Mouse (Mus musculus) hindbrain, embryonic 10.5 days (tissue): ENCODE results near the gene Gm28048. TPM values are rescaled to one million over a fixed set of nuclear protein-coding genes. Genes with fewer than 3 reads are reported as not detected.

Experiments used
- DNase-seq: peaks from one replicate; pipeline ENCODE4 v3.0.0-alpha.2; 2017; ENCODE audit warnings: low spot score
- H3K27ac ChIP-seq: fragments of 300-500 bp; sonication (generic); 2 replicates; pipeline ENCODE4 v1.5.1; 2016; ENCODE audit warnings: mild to moderate bottlenecking, moderate library complexity
- H3K27me3 ChIP-seq: fragments of 300-500 bp; sonication (generic); 2 replicates; pipeline ENCODE4 v1.6.1; 2016; ENCODE audit warnings: mild to moderate bottlenecking; ENCODE audit not compliant: poor library complexity, insufficient read depth, severe bottlenecking
- H3K36me3 ChIP-seq: fragments of 300-500 bp; sonication (generic); 2 replicates; pipeline ENCODE4 v1.6.1; 2016; ENCODE audit warnings: mild to moderate bottlenecking, moderate library complexity
- H3K4me1 ChIP-seq: fragments of 300-500 bp; sonication (generic); replicated peaks from 2 replicates; pipeline ENCODE4 v1.6.1; 2016; ENCODE audit warnings: mild to moderate bottlenecking
- H3K4me3 ChIP-seq: fragments of 300-500 bp; sonication (generic); 2 replicates; pipeline ENCODE4 v1.5.1; 2016; ENCODE audit warnings: mild to moderate bottlenecking, moderate library complexity
- H3K9me3 ChIP-seq: fragments of 300-500 bp; sonication (generic); 2 replicates; pipeline ENCODE4 v1.6.1; 2016; ENCODE audit warnings: mild to moderate bottlenecking, moderate library complexity
- WGBS: fragments of 180-500 bp; shearing (Covaris S2); methylation state at CpG from one replicate; pipeline ENCODE4 v1.1.7; 2016; 5-methylcytosine and 5-hydroxymethylcytosine counted together
- polyA plus RNA-seq: library from polyadenylated mRNA; unstranded; fragments of >200 nt; fragmentation: Nextera tagmentation; extraction: Ambion mirVana; gene quantifications from 2 replicates; pipeline ENCODE4 v1.2.1, GENCODE M21; 2016

Gm28048 gene
- polyA plus RNA-seq, 1 experiment from 2014 or later, result 3.3 TPM

DNA sequence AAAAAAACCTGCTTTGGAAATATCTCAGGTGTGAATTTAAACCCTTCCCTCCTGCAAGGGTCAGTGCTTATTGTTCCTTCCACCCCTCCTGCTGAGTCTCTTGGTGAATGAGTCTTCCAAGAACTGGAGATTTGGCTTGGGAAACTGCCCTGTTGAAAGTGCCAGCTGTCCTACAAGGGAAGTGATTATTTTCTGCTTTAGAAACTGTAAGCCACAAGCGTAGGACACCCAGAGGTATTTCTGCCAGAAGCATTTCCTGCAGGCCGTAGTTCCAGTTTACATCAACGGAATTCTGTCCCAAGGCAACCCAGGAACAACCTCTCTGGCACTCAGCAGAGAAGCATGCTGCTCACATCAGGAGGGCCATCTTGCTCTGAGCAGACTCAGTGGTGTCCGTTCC, 108.5 kb downstream of the Gm28048 start:
- H3K9me3 ChIP-seq, result no peaks in the 10 kb centered on the region
- no peak overlapping the region for H3K4me3 ChIP-seq
- no peaks in the 10 kb centered on the region for H3K27me3 ChIP-seq
- DNase-seq, result no peak
- 60% methylated on average over 4 of the region's 4 CpGs for WGBS
- H3K4me1 ChIP-seq, result 0 out of 2 replicates have a peak, but pooled peaks cover 6% of the 10 kb centered on the region
- H3K36me3 ChIP-seq, result no peaks in the 10 kb centered on the region
- no peak overlapping the region for H3K27ac ChIP-seq

DNA sequence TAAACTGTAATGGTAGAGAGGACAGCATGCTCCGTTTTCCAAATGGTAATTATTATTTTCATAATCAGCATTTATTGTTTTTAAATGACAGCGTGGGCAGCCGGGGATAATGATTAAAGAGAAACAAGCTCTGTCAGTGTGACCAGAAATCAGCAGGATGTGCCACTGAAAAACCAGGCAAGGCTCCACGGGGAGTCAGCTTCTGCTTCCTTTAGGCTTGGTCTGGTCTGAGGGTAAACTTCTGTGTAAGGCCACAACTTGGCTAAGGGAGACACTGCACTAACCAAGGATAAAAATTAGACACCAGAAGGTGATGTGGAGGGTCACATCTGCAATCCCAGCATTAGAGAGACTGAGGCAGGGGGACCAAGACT, 109.6 kb downstream of the Gm28048 start:
- 65% methylated on average over 4 of the region's 4 CpGs for WGBS
- Histone ChIP-seq H3K4me1 (0 out of 2 replicates have a peak, but pooled peaks cover 6% of the 10 kb centered on the region), H3K36me3 (no peaks in the 10 kb centered on the region), H3K27me3 (no peaks in the 10 kb centered on the region), H3K9me3 (no peaks in the 10 kb centered on the region), H3K27ac (no peak overlapping the region), H3K4me3 (no peak overlapping the region)
- DNase-seq, result no peak

DNA sequence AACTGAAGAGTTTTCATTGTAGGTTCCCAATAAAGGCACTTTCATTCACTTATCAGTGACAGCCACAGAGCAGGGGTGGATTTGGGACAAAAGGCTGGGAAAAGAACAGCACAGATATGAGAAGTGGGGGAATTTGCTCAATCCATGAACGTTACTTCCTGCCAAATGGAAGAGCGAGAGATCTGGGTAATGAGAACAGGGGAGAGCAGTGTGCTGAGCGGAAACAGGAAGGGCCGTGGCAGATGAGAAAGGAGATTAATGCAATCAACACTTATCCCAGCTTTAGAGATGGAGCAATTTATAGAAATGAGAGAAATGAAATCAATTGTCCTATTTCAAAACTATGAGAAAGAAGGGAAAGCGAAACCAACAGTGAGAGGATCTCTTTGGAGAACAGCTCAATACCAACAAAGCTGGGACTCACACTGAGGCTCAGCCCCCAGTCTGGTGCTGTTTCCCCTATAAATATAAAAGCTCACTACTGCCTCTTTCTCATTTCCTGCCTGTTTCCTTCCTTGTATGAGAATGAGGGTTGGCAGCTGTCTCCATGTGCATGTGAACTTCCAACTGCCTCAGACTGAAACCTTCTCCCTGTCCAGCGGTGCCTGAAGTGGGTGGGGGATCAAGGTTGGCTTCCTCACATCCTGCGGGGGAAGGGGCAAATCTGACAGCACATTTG, 110.1 kb downstream of the Gm28048 start:
- 79% methylated on average over 7 of the region's 7 CpGs for WGBS

DNA sequence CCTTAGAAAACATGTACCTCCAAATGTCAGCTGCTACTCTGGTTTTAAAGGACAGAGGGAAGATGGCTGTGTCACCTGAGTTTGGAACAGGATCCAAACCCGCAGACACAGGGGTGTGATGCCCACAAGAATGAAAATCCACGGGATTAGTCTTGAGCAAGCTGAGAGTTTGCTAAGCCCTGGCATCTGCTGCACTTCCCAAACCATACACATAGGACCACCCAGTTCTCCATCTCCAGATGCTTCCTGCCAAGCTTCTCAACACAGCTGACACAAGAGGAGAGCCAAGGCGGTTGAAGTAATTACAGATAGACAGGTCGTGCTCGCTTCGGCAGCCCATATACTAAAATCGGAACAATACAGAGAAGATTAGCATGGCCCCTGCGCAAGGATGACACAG, 113.3 kb downstream of the Gm28048 start:
- Histone ChIP-seq H3K27me3 (peaks cover 8% of the 10 kb centered on the region; the same call in 1 of the 2 replicates), H3K4me3 (no peak overlapping the region), H3K36me3 (no peaks in the 10 kb centered on the region), H3K27ac (no peak overlapping the region), H3K4me1 (0 out of 2 replicates have a peak, but pooled peaks cover 7% of the 10 kb centered on the region), H3K9me3 (no peaks in the 10 kb centered on the region)
- no peak for DNase-seq
- WGBS, result 92% methylated on average over 8 of the region's 8 CpGs

More for the DNA sequence above, 110.1 kb downstream of the Gm28048 start:
- Histone ChIP-seq H3K9me3 (no peaks in the 10 kb centered on the region), H3K36me3 (no peaks in the 10 kb centered on the region), H3K27me3 (no peaks in the 10 kb centered on the region), H3K4me1 (0 out of 2 replicates have a peak, but pooled peaks cover 6% of the 10 kb centered on the region), H3K27ac (no peak overlapping the region), H3K4me3 (no peak overlapping the region)
- DNase-seq, result no peak

DNA sequence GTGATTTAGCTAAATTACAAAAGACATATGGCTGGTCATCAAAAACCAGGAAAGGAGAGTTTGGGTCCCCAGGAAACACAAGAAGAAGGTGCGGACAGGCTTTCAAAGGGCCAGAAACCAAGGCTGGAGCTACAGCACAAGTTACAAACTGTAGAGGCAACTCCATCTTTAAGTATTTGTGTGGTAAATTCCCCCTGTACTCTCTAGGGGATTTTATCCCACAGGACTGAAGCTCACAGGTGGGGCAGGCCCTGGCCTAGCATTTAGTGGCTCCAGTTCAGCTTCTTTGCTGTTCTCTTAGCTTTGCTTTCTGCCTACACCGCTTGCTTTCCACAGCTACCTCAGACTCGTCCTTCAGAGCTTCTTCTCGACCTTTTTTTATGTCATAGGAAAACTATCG, 114.2 kb downstream of the Gm28048 start:
- Histone ChIP-seq H3K27me3 (peaks cover 15% of the 10 kb centered on the region), H3K27ac (no peak overlapping the region), H3K9me3 (no peaks in the 10 kb centered on the region), H3K4me1 (0 out of 2 replicates have a peak, but pooled peaks cover 7% of the 10 kb centered on the region), H3K36me3 (no peaks in the 10 kb centered on the region), H3K4me3 (no peak overlapping the region)
- no peak for DNase-seq
- 92% methylated on average over 5 of the region's 5 CpGs for WGBS

DNA sequence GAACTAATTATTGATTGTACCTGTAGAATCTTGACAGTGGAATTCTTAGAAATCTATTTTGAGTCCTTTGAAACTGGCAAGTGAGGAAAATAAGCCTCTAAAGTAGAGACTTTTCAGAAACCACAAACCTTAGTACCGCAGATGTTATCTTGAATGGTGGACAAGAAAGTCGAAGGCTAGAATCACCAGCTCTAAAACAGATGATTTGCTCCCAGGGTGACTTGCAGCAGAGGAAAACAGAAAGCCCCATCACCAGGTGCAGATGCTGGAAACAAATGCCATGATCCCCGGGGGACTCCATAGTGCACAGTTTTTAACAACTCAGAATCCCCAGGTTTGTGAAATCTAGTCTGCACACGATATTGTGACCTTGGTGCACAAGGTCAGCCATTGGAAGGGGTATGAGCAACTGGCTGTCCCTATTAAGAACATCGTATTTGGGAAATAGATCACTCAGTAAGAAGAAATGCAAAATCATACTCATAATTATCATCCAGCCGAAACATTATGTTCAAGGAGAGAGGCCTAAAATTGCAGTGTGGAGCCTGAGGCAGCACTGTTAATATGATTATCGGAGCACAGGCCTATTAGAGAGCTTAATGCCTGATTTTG, 116.1 kb downstream of the Gm28048 start:
- no peak for DNase-seq
- H3K4me3 ChIP-seq, result no peak overlapping the region
- H3K9me3 ChIP-seq, result no peaks in the 10 kb centered on the region
- WGBS, result 88% methylated on average over 7 of the region's 7 CpGs
- H3K27me3 ChIP-seq, result peaks cover 34% of the 10 kb centered on the region
- no peak overlapping the region for H3K27ac ChIP-seq
- no peaks in the 10 kb centered on the region for H3K36me3 ChIP-seq
- 0 out of 2 replicates have a peak, but pooled peaks cover 4% of the 10 kb centered on the region for H3K4me1 ChIP-seq

DNA sequence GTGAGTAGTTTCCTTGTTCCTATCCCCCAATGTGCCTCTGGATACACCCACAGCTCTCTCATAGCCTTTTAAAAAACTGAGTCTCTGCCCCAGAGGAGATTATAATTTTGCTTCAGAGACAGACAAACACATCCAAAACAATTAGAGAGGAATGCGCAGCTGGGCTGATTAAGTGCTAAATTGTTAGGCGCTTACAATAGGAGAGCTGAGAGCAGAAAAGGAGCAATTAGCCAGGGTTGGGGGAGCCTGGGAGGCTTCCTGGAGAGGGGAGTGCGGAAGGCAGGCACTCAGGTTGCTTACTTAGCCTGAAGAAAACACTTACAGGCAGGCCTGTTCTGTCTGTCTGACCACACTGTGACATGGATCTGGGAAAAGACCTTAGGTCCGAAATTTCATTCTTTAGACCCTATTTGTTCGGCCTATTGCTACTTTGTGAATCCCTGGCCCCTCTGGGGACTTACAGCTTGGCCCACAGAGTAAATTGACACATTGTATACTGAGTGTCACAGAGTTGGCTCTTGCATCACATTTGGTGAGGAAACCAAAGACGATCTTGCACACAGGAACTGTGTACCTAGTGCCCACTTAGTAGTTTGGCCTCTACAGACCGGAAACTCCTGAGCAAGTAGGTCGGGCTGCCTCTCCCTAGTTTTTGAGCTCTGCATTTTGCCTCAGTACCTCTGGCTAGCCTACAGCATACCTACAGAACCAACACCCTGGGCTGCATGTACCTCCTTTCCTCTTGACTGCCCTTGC, 117.4 kb downstream of the Gm28048 start:
- H3K27ac ChIP-seq, result no peak overlapping the region
- peaks cover 16% of the 10 kb centered on the region for H3K4me1 ChIP-seq
- peaks cover 45% of the 10 kb centered on the region for H3K27me3 ChIP-seq
- no peak overlapping the region for H3K4me3 ChIP-seq
- no peak for DNase-seq
- no peaks in the 10 kb centered on the region for H3K36me3 ChIP-seq
- WGBS, result 49% methylated on average over 8 of the region's 8 CpGs
- no peaks in the 10 kb centered on the region for H3K9me3 ChIP-seq

DNA sequence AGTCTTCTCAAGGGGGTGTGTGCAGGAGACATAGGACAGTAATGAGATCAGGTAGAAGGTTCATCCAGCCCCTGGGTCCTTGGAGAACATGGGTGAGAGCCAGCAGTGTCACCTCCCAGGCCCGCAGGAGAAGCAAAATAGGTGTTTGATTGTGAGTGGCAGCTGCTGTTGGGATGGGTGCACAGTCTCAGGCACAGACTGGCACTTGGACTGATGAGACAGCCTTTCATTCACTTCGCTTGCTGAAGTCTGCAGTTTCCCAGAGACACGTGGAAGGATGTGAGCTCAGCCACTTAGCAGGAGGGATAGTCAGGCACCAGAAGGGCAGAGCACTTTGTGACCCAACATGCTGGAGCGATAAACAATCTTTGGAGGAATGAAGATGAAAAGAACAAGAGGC, 118.3 kb downstream of the Gm28048 start:
- Histone ChIP-seq H3K27ac (no peak overlapping the region), H3K9me3 (no peaks in the 10 kb centered on the region), H3K27me3 (peaks cover 54% of the 10 kb centered on the region), H3K4me3 (no peak overlapping the region), H3K4me1 (peaks cover 24% of the 10 kb centered on the region), H3K36me3 (no peaks in the 10 kb centered on the region)
- no peak for DNase-seq
- WGBS, result 43% methylated on average over 4 of the region's 4 CpGs

DNA sequence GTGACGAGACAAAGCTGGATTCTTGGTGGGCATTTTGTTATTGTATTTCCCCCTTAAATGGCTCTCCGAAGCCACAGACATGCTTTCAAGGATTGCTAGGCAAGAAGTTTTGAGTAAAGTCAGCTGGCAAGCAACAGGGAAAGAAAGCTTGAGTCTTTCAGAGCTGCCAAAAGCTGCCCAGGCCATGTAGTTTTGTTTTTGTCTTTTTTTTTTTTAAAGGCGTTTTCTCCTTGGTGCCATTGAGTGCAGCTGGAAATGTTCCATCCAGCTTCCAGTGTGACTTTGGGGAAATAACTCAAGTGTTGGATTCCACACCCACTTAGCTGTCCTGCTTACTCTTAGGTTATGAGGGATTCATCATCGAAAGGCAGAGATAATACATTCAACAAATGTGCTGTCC, 120.6 kb downstream of the Gm28048 start:
- Histone ChIP-seq H3K27me3 (peaks cover 77% of the 10 kb centered on the region), H3K27ac (no peak overlapping the region), H3K36me3 (no peaks in the 10 kb centered on the region), H3K9me3 (no peaks in the 10 kb centered on the region), H3K4me1 (peaks cover 31% of the 10 kb centered on the region), H3K4me3 (no peak overlapping the region)
- DNase-seq, result no peak
- WGBS, result 71% methylated on average over 4 of the region's 4 CpGs

DNA sequence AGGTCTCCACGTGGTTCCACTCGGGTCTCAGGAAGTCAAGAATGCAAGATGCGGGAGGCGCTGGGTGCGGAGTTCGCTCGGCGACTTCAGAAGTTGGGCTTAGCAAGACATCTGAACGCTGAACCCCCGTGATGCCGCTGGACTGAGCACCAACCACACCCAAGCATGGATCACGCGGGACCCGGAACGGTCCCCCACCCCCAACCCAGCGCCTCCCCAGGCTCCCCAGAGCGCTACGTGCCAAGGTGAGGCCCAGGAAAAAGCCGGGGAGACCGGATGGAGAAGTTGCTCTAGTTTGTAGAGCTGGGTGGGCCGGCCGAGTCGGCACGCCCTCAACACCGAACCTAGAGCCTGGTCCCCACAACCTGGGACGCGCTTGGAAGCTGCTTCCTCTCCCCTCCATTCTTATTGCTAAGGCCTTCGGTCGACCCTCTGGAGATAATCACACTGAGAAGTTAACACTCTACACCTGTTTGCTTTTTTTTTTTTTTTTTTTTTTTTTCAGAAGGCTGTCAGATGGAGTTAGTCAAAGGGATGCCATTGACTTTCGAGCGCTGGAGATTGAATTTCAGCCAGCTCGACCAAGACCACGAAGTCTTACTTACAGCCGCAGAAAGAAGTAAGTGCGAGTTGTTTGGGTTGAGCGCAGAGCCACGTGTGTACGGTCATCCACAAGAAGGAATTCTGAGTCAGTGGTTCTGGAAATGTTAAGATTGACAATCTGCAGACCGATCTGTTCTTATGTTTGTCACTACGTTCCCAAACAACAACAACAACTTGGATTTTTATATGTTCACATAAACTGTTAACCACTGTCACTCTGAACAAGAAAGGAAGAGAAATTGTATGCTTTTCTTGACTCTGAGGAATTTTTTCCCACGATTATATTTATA, 121.3 kb downstream of the Gm28048 start, which contains the start of gene B3gnt2:
Gene B3gnt2 (minus strand): TSS at position 627 of the 893 bp plus-strand sequence.
- 5% methylated on average over 41 of the region's 41 CpGs for WGBS
- H3K27ac ChIP-seq, result peak within 1 kb of the TSS; percentile 81
- H3K9me3 ChIP-seq, result no peaks in the 10 kb centered on the region
- no peak for DNase-seq
- peaks cover 31% of the 10 kb centered on the region for H3K4me1 ChIP-seq
- peaks cover 83% of the 10 kb centered on the region for H3K27me3 ChIP-seq
- no peaks in the 10 kb centered on the region for H3K36me3 ChIP-seq
- peak within 1 kb of the TSS; percentile 76 for H3K4me3 ChIP-seq

DNA sequence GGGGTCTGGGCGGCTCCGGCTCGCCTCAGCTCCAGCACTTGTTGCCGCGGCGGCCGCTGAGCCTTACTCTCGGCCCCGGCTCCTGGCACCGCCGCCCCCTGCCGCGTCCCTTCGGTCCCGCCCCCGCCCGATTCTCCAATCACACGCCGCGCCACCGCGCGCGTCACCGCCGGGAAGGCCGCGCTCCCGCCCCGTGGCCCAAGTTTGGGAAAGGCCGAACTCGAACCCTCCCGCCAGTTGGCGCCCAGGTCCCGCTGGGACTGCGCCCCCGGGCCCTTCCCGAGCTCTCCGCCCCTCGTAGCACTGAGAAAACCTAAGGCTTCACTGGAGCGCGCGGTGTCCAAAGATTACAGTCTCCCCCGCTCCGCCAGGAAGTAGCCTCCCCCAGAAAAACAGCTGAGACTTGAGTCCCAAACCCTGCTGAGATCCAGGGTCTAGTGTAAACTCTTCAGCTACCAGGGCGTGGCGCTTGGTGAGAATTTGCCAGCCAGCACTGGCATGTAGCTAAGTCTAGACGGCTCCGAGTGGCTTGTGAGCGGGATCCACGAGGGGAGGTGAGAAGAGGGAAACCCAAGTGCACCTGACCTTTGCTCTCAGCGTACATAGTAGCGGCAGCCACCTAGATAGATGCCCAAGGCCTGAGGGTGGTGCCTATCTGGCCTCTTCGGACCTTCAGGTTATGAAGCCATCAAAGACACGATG, 122.1 kb downstream of the Gm28048 start:
- under 1% methylated on average over 55 of the region's 55 CpGs for WGBS
- H3K27ac ChIP-seq, result peak overlapping the region; percentile 81
- H3K27me3 ChIP-seq, result peaks cover 84% of the 10 kb centered on the region
- peaks cover 31% of the 10 kb centered on the region for H3K4me1 ChIP-seq
- peak; percentile 90 for DNase-seq
- H3K4me3 ChIP-seq, result peak overlapping the region; percentile 76
- no peaks in the 10 kb centered on the region for H3K9me3 ChIP-seq
- H3K36me3 ChIP-seq, result no peaks in the 10 kb centered on the region

DNA sequence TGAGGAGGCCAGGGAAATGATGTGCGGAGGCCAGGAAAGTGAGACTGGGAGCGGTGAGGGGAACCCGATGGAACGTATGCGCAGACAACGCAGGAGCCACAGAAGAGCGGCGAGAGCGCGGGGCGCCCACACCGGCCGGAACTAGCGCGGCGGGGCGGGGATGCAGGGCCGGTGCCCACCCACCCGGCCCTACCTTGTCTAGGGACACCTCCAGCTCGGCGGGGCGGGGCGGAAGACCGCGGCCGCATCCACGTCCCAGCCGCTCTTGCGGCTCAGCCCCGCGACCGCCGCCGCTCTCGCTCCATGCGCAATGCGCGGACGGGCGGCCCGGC, 122.6 kb downstream of the Gm28048 start:
- under 1% methylated on average over 39 of the region's 41 CpGs for WGBS
- no peak for DNase-seq
- H3K36me3 ChIP-seq, result no peaks in the 10 kb centered on the region
- peaks cover 28% of the 10 kb centered on the region for H3K4me1 ChIP-seq
- peak overlapping the region; percentile 81 for H3K27ac ChIP-seq
- H3K27me3 ChIP-seq, result peaks cover 82% of the 10 kb centered on the region
- no peaks in the 10 kb centered on the region for H3K9me3 ChIP-seq
- peak overlapping the region; percentile 76 for H3K4me3 ChIP-seq
